In the genomic region with DNA sequence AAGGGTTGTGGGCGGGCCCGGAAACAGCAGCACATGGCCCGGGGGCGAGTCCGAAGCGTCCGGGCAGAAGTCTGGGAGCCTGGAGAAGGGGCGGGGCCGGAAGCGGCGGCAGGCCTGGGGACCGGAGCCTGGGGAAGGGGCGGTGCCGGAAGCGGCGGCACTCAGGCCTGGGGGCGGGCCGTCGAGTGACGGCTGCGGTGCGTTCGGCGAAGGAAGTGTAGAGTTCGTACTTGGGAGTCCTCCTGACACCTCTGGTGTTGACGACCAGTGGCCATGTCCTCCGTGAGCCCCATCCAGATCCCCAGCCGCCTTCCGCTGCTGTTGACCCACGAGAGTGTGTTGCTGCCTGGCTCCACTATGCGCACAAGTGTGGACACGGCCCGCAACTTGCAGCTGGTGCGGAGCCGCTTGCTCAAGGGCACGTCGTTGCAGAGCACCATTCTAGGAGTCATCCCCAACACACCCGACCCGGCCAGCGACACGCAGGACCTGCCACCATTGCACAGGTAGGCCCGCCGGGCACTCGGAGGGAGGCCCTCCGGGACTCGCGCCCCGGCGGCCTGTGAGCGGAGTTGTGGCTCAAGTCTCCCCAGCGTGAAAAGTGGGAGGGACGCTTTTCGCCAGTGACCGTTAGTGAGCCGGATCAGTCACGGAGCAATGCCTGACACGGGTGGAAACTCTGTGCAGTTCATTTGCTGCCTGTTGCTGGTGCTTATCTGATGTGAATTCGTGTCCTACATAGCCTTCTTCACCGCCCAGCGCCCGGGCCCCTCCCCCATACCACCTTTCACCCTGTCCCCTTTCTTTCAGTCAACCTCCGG, we compare ENCODE assay signal across 8 mouse cellular contexts. TPM values are rescaled to one million over a fixed set of nuclear protein-coding genes. Genes with fewer than 3 reads are reported as not detected.
DNase-seq lines count a peak whose midpoint lies in the region; ATAC-seq and TF ChIP-seq lines count a peak whose summit lies in the region.

A gene (plus strand): TSS at position 133 of the 821 bp plus-strand sequence.

- H3K4me1 ChIP-seq in hindbrain, embryonic 14.5 days (replicated peaks; ENCODE audit: control insufficient read depth, insufficient read depth, low read length) = peaks cover 18% of the 10 kb centered on the region

- peak within 1 kb of the TSS; percentile 57 for H3K4me3 ChIP-seq in hindbrain, embryonic 14.5 days (replicated peaks; ENCODE audit: low read length)

- in situ Hi-C loops in Patski (cut with MboI; ENCODE audit: low pct_unique_long_range_greater_than_20kb) = no loop called here

- CTCF ChIA-PET in Patski (lab: Charles Lee) = no interaction called here

- no peaks in the 10 kb centered on the region for H3K9me3 ChIP-seq in hindbrain, embryonic 14.5 days (ENCODE audit: control insufficient read depth, low read length)

- WGBS in hindbrain, embryonic 14.5 days = under 1% methylated on average over 58 of the region's 62 CpGs

- POLR2A ChIA-PET in Patski (lab: Charles Lee) = no interaction called here

- TF ChIP-seq CTCF in Patski (IDR thresholded peaks at IDR 0.05) = no peak

- H3K27ac ChIP-seq in hindbrain, embryonic 14.5 days = peak within 1 kb of the TSS; percentile 93

- no peaks in the 10 kb centered on the region for H3K36me3 ChIP-seq in hindbrain, embryonic 14.5 days (replicated peaks; ENCODE audit: control insufficient read depth, insufficient read depth)

- H3K9ac ChIP-seq in hindbrain, embryonic 14.5 days = peak within 1 kb of the TSS; percentile 74

- H3K27me3 ChIP-seq in Patski = no peaks in the 10 kb centered on the region
- no peaks in the 10 kb centered on the region; the same call in 1 of the 2 replicates for H3K27me3 ChIP-seq in hindbrain, embryonic 14.5 days (ENCODE audit: control insufficient read depth, insufficient read depth, low read length)

- ATAC-seq in Patski = peak; percentile 94
- peak; percentile 99 for ATAC-seq in hindbrain, embryonic 14.5 days (ENCODE audit: low FRiP score)

- peak within 1 kb of the TSS; percentile 87 for H3K4me2 ChIP-seq in hindbrain, embryonic 14.5 days (replicated peaks)

- DNase-seq in Patski (ENCODE audit: low read depth, low spot score) = peak; percentile 53
- DNase-seq in cerebellum, postnatal 14 days = peak; percentile 98 to 99
- peak; percentile 88 to 94 for DNase-seq in frontal cortex, postnatal 25 days (ENCODE audit: low spot score in 2 of 2)
- DNase-seq in hindbrain, embryonic 14.5 days (ENCODE audit: low spot score) = peak; percentile 94
- peak; percentile 96 to 97 for DNase-seq in layer of hippocampus, postnatal 36 days
- peak; percentile 98 for DNase-seq in lung, postnatal 36 days
- peak; percentile 98 for DNase-seq in retina, postnatal 1 day
- peak; percentile 90 to 98 for DNase-seq in urinary bladder, adult 18-20 months (ENCODE audit: low spot score in 2 of 2)

RNA-seq across cellular contexts. Expression of the gene that starts here (rescaled TPM):
- polyA plus RNA-seq in Patski (2021) = 106 TPM
- polyA plus RNA-seq in hindbrain, embryonic 14.5 days (2014; fragmentation: Nextera tagmentation; extraction: Ambion mirVana) = 83.4 and 92.0 TPM in 2 replicates
- total RNA-seq in layer of hippocampus, postnatal 36 days (2021) = 10 to 100 TPM; 73.1 to 78.6 TPM

Comparison
In these comparisons a context has a peak if more than half of its experiments do, and no peak if none do; other contexts are left out.
1. Peak in every context shown above with its lines: DNase-seq, ATAC-seq, H3K4me3 ChIP-seq and H3K27ac ChIP-seq.